Mouse (Mus musculus) R1 (cell line): ENCODE measurements around the gene Gm16430.
"Not testable (repeated sequence)": the region's sequence is repeated elsewhere in the genome, so short reads cannot be mapped to it uniquely, and the experiment has no call there.

Experiments
- DNase-seq: peaks from one replicate; pipeline ENCODE4 v3.0.0-alpha.2; 2018; ENCODE audit warnings: low read depth, low spot score

The Gm16430 gene

GRCm38 (mm10) chrX:54621911-54622310 lies at the start of gene Gm16430:
Gm16430 (plus strand) TSS chrX:54622211.
- DNase-seq: not testable (repeated sequence)
